Mouse (Mus musculus) thymus, postnatal 36 days (tissue): Measurements from ENCODE around the gene Atp2b4.

Experiments used
- DNase-seq, 2 experiments: peaks; one replicate each; pipeline ENCODE4 v3.0.0; 2022; ENCODE audit warnings: mixed read lengths in 2 of 2

Atp2b4 gene

GRCm38 (mm10) chr1:133744609-133745008 is 56.2 kb downstream of the Atp2b4 start:
- no peak for DNase-seq

GRCm38 (mm10) chr1:133742517-133742916 is 58.3 kb downstream of the Atp2b4 start:
- no peak for DNase-seq

GRCm38 (mm10) chr1:133741881-133742434 is 58.9 kb downstream of the Atp2b4 start:
- DNase-seq: no peak

- no peak for DNase-seq
Measured at GRCm38 (mm10) chr1:133741171-133741570, 59.7 kb downstream of the Atp2b4 start.

- no peak for DNase-seq
Measured at GRCm38 (mm10) chr1:133736664-133737063, 64.2 kb downstream of the Atp2b4 start.

- peak; percentile 22 to 34 for DNase-seq
Measured at GRCm38 (mm10) chr1:133735995-133736652, 64.7 kb downstream of the Atp2b4 start.

- DNase-seq: no peak
Measured at GRCm38 (mm10) chr1:133732814-133733213, 68.0 kb downstream of the Atp2b4 start.

- DNase-seq: no peak
Measured at GRCm38 (mm10) chr1:133728339-133728738, 72.5 kb downstream of the Atp2b4 start.

GRCm38 (mm10) chr1:133720342-133720741 is 80.5 kb downstream of the Atp2b4 start:
- DNase-seq: no peak

GRCm38 (mm10) chr1:133718786-133719185 is 82.1 kb downstream of the Atp2b4 start:
- DNase-seq: no peak

- no peak for DNase-seq
Measured at GRCm38 (mm10) chr1:133718296-133718695, 82.5 kb downstream of the Atp2b4 start.

GRCm38 (mm10) chr1:133716464-133716863 is 84.4 kb downstream of the Atp2b4 start:
- peak; percentile 67 to 69 for DNase-seq

GRCm38 (mm10) chr1:133715191-133715590 is 85.7 kb downstream of the Atp2b4 start:
- no peak for DNase-seq

- no peak for DNase-seq
Measured at GRCm38 (mm10) chr1:133713009-133713370, 87.9 kb downstream of the Atp2b4 start.

GRCm38 (mm10) chr1:133712288-133713008 is 88.4 kb downstream of the Atp2b4 start:
- no peak for DNase-seq

GRCm38 (mm10) chr1:133711376-133711775 is 89.5 kb downstream of the Atp2b4 start:
- peak; percentile 25 to 43 for DNase-seq

GRCm38 (mm10) chr1:133710895-133711294 is 89.9 kb downstream of the Atp2b4 start:
- DNase-seq: no peak

- peak in 1 of 2 experiments; percentile 30 for DNase-seq
Measured at GRCm38 (mm10) chr1:133709292-133709691, 91.5 kb downstream of the Atp2b4 start.

- peak in 1 of 2 experiments; percentile 23 for DNase-seq
Measured at GRCm38 (mm10) chr1:133701824-133702223, 99.0 kb downstream of the Atp2b4 start.

GRCm38 (mm10) chr1:133697935-133698620 is 102.8 kb downstream of the Atp2b4 start:
- no peak for DNase-seq

- DNase-seq: no peak
Measured at GRCm38 (mm10) chr1:133695901-133696300, 104.9 kb downstream of the Atp2b4 start.

GRCm38 (mm10) chr1:133694876-133695275 is 106.0 kb downstream of the Atp2b4 start:
- DNase-seq: no peak

- DNase-seq: no peak
Measured at GRCm38 (mm10) chr1:133694301-133694700, 106.5 kb downstream of the Atp2b4 start.
